Mouse (Mus musculus) intestine, postnatal 0 days (tissue): ENCODE results near the gene Sh3gl1. TPM values are rescaled to one million over a fixed set of nuclear protein-coding genes. Genes with fewer than 3 reads are reported as not detected.

Experiments
- ATAC-seq: fragments of 200-750 bp; cut with Nextera tagmentation; 2 replicates; pipeline ENCODE4 v1.8.0; 2017; ENCODE audit warnings: mild to moderate bottlenecking, moderate TSS enrichment, moderate library complexity
- H3K27ac ChIP-seq: fragments of 300-500 bp; sonication (generic); 2 replicates; pipeline ENCODE4 v1.5.1; 2014; ENCODE audit warnings: mild to moderate bottlenecking, low read depth, low read length, moderate library complexity
- H3K27me3 ChIP-seq: fragments of 300-500 bp; sonication (generic); replicated peaks from 2 replicates; pipeline ENCODE4 v1.6.1; 2014; ENCODE audit warnings: low read length, mixed read lengths; ENCODE audit not compliant: control insufficient read depth, insufficient read depth
- H3K36me3 ChIP-seq: fragments of 300-500 bp; sonication (generic); 2 replicates; pipeline ENCODE4 v1.6.1; 2014; ENCODE audit warnings: mild to moderate bottlenecking, moderate library complexity; ENCODE audit not compliant: control insufficient read depth, insufficient read depth
- H3K4me1 ChIP-seq: fragments of 300-500 bp; sonication (generic); replicated peaks from 2 replicates; pipeline ENCODE4 v1.6.1; 2014; ENCODE audit warnings: antibody characterized with exemption, low read length, mixed read lengths; ENCODE audit not compliant: control insufficient read depth, insufficient read depth
- H3K4me2 ChIP-seq: fragments of 300-500 bp; sonication (generic); replicated peaks from 2 replicates; pipeline ENCODE4 v1.6.1; 2014; ENCODE audit warnings: low read depth, mild to moderate bottlenecking, moderate library complexity
- H3K4me3 ChIP-seq: fragments of 300-500 bp; sonication (generic); 2 replicates; pipeline ENCODE4 v1.5.1; 2014; ENCODE audit warnings: low read depth, low read length
- H3K9ac ChIP-seq: fragments of 300-500 bp; sonication (generic); 2 replicates; pipeline ENCODE4 v1.6.1; 2014; ENCODE audit warnings: mild to moderate bottlenecking, low read depth, low read length
- H3K9me3 ChIP-seq: fragments of 300-500 bp; sonication (generic); 2 replicates; pipeline ENCODE4 v1.6.1; 2016; ENCODE audit warnings: mixed run types; ENCODE audit not compliant: control insufficient read depth
- CTCF ChIP-seq: sonication (generic); IDR thresholded peaks from 2 replicates; pipeline ENCODE4 v1.5.1; 2016; ENCODE audit warnings: low read depth, mild to moderate bottlenecking, control low read depth, antibody characterized with exemption, moderate library complexity
- WGBS: fragments of 180-500 bp; shearing (Covaris S2); extraction: QIAGEN DNeasy Blood & Tissue Kit; methylation state at CpG from one replicate; pipeline ENCODE4 v1.1.7; 2014; 5-methylcytosine and 5-hydroxymethylcytosine counted together
- polyA plus RNA-seq: library from polyadenylated mRNA; unstranded; fragments of >200 nt; fragmentation: Nextera tagmentation; extraction: Ambion mirVana; gene quantifications from 2 replicates; pipeline ENCODE4 v1.2.1, GENCODE M21; 2015

Sh3gl1 gene
- polyA plus RNA-seq, 1 experiment from 2014 or later: 97.0 TPM

DNA sequence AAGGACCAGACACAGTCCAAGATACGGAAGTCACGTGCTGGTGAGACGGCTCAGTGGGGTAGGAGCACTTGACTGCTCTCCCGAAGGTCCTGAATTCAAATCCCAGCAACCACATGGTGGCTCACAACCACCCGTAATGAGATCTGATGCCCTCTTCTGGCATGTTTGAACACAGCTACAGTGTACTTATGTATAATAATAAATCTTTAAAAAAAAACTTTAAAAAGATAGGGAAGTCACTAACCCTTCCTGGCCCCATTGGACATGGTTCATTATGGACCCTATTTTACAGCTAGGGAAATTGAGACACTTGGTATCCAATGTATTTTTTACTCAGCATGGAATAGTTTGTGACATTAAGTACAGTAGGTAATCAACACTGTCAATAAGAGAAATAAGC is 41.1 kb upstream of the Sh3gl1 start:
- WGBS: 87% methylated on average over 5 of the region's 5 CpGs
- Histone ChIP-seq H3K4me3 (no peak overlapping the region), H3K36me3 (peaks cover 5% of the 10 kb centered on the region), H3K4me2 (no peak overlapping the region), H3K9ac (no peak overlapping the region), H3K4me1 (0 out of 2 replicates have a peak, but pooled peaks cover 3% of the 10 kb centered on the region), H3K9me3 (no peaks in the 10 kb centered on the region), H3K27ac (no peak overlapping the region), H3K27me3 (no peaks in the 10 kb centered on the region)
- no peak for TF ChIP-seq CTCF
- no peak for ATAC-seq

DNA sequence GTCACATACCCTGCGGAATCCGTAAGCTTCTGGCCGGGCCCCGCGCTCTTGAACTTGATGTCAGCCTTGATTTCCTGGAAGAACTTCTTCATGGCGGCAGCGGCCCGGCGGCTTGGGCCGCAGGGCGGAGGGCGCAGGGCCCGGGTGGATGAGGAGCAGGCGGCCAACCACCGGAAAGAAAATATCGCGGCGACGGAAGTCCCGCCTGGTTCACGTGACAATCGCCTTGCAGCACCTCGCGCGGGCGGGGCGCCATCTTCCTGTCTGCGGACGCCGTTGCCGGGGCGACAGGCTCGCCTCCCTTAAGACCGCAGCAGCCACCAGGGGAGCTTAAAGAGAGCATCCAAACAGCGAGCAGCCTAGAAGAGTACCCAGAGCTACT is 38.4 kb upstream of the Sh3gl1 start, which contains the start of gene Ubxn6:
TSS of gene Ubxn6 (minus strand) at position 202 of the 382 bp plus-strand sequence.
- Histone ChIP-seq H3K9me3 (no peaks in the 10 kb centered on the region), H3K4me1 (0 out of 2 replicates have a peak, but pooled peaks cover 3% of the 10 kb centered on the region), H3K4me2 (peak within 1 kb of the TSS; percentile 81), H3K4me3 (peak within 1 kb of the TSS; percentile 75), H3K27me3 (no peaks in the 10 kb centered on the region), H3K36me3 (peaks cover 31% of the 10 kb centered on the region), H3K9ac (peak within 1 kb of the TSS; percentile 85), H3K27ac (peak within 1 kb of the TSS; percentile 99)
- peak; percentile 67 for TF ChIP-seq CTCF
- ATAC-seq: peak; percentile 53
- WGBS: under 1% methylated on average over 35 of the region's 35 CpGs

DNA sequence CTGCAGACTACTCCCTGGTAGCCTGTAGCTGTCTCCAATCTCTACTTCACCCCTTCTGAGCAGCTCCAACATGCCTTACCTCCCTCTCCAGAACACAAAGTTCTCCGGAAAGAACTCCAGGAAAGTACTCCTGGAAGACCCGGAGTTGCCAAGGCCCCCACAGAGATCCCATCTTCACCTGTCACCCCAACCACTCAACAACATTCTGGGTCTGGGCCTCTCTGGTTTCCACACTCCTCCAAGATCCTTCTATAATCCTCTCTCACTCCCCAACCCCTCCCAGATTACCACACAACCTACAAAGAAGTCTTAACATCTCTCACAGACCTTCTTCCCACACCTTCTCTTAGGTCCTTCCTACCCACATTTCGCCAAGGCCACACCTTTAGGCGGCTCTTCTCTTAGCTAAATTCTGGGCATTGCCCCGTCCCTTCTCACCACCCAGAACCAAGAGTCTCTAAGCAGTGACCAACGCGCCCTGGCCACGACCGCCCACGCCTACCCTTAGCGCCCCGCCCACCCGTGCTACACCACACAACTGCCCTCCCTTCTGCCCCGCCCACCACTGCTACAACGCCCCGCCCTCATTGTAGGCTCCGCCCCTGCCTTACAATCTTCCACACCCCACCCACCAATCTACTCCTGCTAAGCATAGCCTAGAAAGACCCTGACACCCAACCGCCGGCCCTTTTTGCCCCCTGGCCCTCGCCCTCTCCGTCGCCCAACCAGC is 37.8 kb upstream of the Sh3gl1 start:
- Histone ChIP-seq H3K4me1 (0 out of 2 replicates have a peak, but pooled peaks cover 3% of the 10 kb centered on the region), H3K9ac (peak overlapping the region; percentile 85), H3K36me3 (peaks cover 36% of the 10 kb centered on the region), H3K9me3 (no peaks in the 10 kb centered on the region), H3K4me3 (peak overlapping the region; percentile 75), H3K27ac (peak overlapping the region; percentile 99), H3K4me2 (peak overlapping the region; percentile 81), H3K27me3 (no peaks in the 10 kb centered on the region)
- peak; percentile 48 for ATAC-seq
- whole genome bisulfite sequencing: 8% methylated on average over 22 of the region's 22 CpGs
- no peak for TF ChIP-seq CTCF

DNA sequence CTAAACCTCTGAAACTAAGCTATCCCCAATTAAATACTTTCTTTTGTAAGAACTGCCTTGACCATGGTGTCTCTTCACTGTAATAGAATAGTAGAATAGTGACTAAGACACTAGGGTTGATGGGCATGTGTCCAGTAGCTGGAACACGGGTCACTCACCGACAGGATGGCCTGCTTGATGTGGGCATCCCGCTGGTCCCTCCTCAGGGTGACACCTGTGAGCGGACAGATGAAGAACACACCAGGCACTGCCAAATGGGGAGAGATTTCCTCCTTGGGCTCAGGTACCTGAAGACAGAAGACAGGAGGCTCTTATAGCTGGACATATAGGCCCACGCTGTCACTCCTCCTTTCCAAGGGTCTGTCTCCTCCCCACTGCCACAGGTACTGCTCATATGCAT is 35.8 kb upstream of the Sh3gl1 start:
- no peak for TF ChIP-seq CTCF
- WGBS: 92% methylated on average over 5 of the region's 5 CpGs

DNA sequence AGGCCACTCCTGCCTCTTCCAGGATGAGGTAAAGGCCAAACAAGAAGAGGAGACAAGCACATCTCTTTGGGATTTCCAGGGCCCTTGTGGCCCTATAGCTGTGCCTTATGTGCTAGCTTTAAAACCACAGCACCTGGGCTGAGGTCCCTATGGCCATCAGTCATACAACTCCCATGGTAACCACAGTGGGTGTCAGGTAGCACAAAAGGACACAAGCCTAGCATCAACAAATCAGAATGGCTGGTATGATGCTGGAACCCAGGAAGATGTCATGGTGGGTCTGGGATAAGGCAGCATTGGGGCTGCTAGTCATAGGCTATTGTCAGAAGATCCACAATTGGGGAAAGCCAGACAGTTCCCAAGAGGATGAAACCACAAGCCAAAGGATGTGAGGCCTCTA is 34.7 kb upstream of the Sh3gl1 start:
- Histone ChIP-seq H3K9me3 (no peaks in the 10 kb centered on the region), H3K27ac (no peak overlapping the region), H3K4me2 (no peak overlapping the region), H3K36me3 (peaks cover 64% of the 10 kb centered on the region), H3K4me1 (0 out of 2 replicates have a peak, but pooled peaks cover 3% of the 10 kb centered on the region), H3K27me3 (no peaks in the 10 kb centered on the region), H3K9ac (no peak overlapping the region), H3K4me3 (no peak overlapping the region)
- ATAC-seq: no peak
- no peak for TF ChIP-seq CTCF

More for the DNA sequence above, 35.8 kb upstream of the Sh3gl1 start:
- Histone ChIP-seq H3K27ac (no peak overlapping the region), H3K9me3 (no peaks in the 10 kb centered on the region), H3K36me3 (peaks cover 56% of the 10 kb centered on the region), H3K27me3 (no peaks in the 10 kb centered on the region), H3K9ac (no peak overlapping the region), H3K4me1 (0 out of 2 replicates have a peak, but pooled peaks cover 3% of the 10 kb centered on the region), H3K4me3 (no peak overlapping the region), H3K4me2 (no peak overlapping the region)
- ATAC-seq: no peak

DNA sequence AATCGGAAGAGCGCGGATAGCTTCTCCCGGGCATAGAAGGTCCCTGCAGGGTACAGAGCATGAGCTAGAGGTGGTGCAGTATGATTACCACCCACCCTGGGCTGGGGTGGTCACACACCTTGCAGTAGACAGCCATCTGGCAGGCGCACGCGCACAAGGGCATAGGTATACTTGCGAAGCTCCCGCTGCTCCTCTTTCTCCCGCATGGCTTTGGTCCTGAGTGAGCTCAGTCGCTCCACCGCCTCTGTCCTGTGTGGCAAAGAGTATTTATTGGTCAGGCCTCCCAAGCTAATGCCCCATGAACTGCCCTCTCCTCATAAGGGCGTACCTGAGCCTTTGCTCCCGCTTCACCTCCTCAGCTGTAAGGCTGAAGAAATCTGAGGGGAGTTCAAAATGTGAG is 32.6 kb upstream of the Sh3gl1 start:
- Histone ChIP-seq H3K36me3 (peaks cover 82% of the 10 kb centered on the region), H3K9me3 (no peaks in the 10 kb centered on the region), H3K9ac (no peak overlapping the region), H3K4me2 (no peak overlapping the region), H3K27ac (no peak overlapping the region), H3K4me1 (0 out of 2 replicates have a peak, but pooled peaks cover 3% of the 10 kb centered on the region), H3K4me3 (no peak overlapping the region), H3K27me3 (no peaks in the 10 kb centered on the region)
- no peak for TF ChIP-seq CTCF
- WGBS: 95% methylated on average over 14 of the region's 14 CpGs
- ATAC-seq: no peak
